Mouse (Mus musculus) spleen, adult 2 months (tissue): ENCODE measurements around the gene Atf6b. TPM values are rescaled to one million over a fixed set of nuclear protein-coding genes. Genes with fewer than 3 reads are reported as not detected.

Experiments
- DNase-seq, 2 experiments: peaks; one replicate each; pipeline versions ENCODE4 v3.0.0 to v3.0.0-alpha.2; 2012 to 2021; ENCODE audit warnings: low spot score in 2 of 2, low read depth in 1 of 2
- H3K27ac ChIP-seq: fragments of 200-500 bp; 2 replicates; pipeline ENCODE4 v1.5.1; 2012; ENCODE audit warnings: low read length, inconsistent platforms; ENCODE audit not compliant: insufficient read depth
- H3K27me3 ChIP-seq: fragments of 200-500 bp; 2 replicates; pipeline ENCODE4 v1.6.1; 2012; ENCODE audit warnings: mild to moderate bottlenecking, moderate library complexity, low read length, inconsistent platforms; ENCODE audit not compliant: control insufficient read depth, insufficient read depth
- H3K36me3 ChIP-seq: fragments of 200-500 bp; 2 replicates; pipeline ENCODE4 v1.6.1; 2012; ENCODE audit warnings: mild to moderate bottlenecking, low read length, inconsistent platforms; ENCODE audit not compliant: control insufficient read depth, insufficient read depth
- H3K4me1 ChIP-seq: fragments of 200-500 bp; 2 replicates; pipeline ENCODE4 v1.6.1; 2011; ENCODE audit warnings: inconsistent platforms; ENCODE audit not compliant: control insufficient read depth, insufficient read depth, insufficient read length
- H3K4me3 ChIP-seq: fragments of 200-500 bp; 2 replicates; pipeline ENCODE4 v1.5.1; 2011; ENCODE audit warnings: mild to moderate bottlenecking, inconsistent platforms; ENCODE audit not compliant: insufficient read depth, insufficient read length; ENCODE audit errors: extremely low read depth
- CTCF ChIP-seq: fragments of 200-500 bp; IDR thresholded peaks from 2 replicates; pipeline ENCODE4 v1.5.1; 2011; ENCODE audit warnings: mild to moderate bottlenecking, inconsistent platforms; ENCODE audit not compliant: insufficient read depth, insufficient read length, insufficient replicate concordance; ENCODE audit errors: extremely low read depth
- POLR2A ChIP-seq: fragments of 200-500 bp; IDR thresholded peaks from 2 replicates; pipeline ENCODE4 v1.6.1; 2011; ENCODE audit warnings: low read depth, low read length, inconsistent platforms
- WGBS: fragments of 180-500 bp; shearing (Covaris S2); methylation state at CpG from one replicate; pipeline ENCODE4 v1.1.7; 2018; 5-methylcytosine and 5-hydroxymethylcytosine counted together
- polyA plus RNA-seq: library from polyadenylated mRNA; depleted of rRNA; stranded (reverse); fragments of >200 nt; gene quantifications from 2 replicates; pipeline ENCODE4 v1.2.3, GENCODE M21; 2012

Gene Atf6b
- polyA plus RNA-seq, 1 experiment, result 76.4 TPM

- Histone ChIP-seq H3K4me3 (peak overlapping the region; percentile 60), H3K27me3 (peaks cover 9% of the 10 kb centered on the region; the same call in 1 of the 2 replicates), H3K27ac (peak overlapping the region; percentile 6; the same call in 1 of the 2 replicates), H3K4me1 (peaks cover 16% of the 10 kb centered on the region), H3K36me3 (peaks cover 3% of the 10 kb centered on the region; the same call in 1 of the 2 replicates)
- no peak for TF ChIP-seq POLR2A
- peak; percentile 6; the same call in 1 of the 2 replicates for TF ChIP-seq CTCF
- DNase-seq, result no peak
- under 1% methylated on average over 15 of the region's 18 CpGs for WGBS
Observed at GRCm38 (mm10) chr17:34626773-34627092, 20.2 kb upstream of the Atf6b start.

- WGBS, result under 1% methylated on average over 43 of the region's 45 CpGs
- peaks cover 19% of the 10 kb centered on the region for H3K4me1 ChIP-seq
- DNase-seq, result peak in 1 of 2 experiments; percentile 61
- peak overlapping the region; percentile 60 for H3K4me3 ChIP-seq
- no peak for TF ChIP-seq CTCF
- TF ChIP-seq POLR2A, result no peak
- peaks cover 10% of the 10 kb centered on the region; the same call in 1 of the 2 replicates for H3K27me3 ChIP-seq
- H3K27ac ChIP-seq, result peak overlapping the region; percentile 58
- peaks cover 3% of the 10 kb centered on the region; the same call in 1 of the 2 replicates for H3K36me3 ChIP-seq
Observed at GRCm38 (mm10) chr17:34627093-34627942, 19.6 kb upstream of the Atf6b start.

GRCm38 (mm10) chr17:34627943-34628643, 18.9 kb upstream of the Atf6b start, which contains the start of gene Ppt2:
TSS of gene Ppt2 (minus strand) at chr17:34628510.
- Histone ChIP-seq H3K4me1 (peaks cover 19% of the 10 kb centered on the region), H3K27ac (peak within 1 kb of the TSS; percentile 58), H3K36me3 (no peaks in the 10 kb centered on the region), H3K27me3 (peaks cover 12% of the 10 kb centered on the region; the same call in 1 of the 2 replicates), H3K4me3 (peak within 1 kb of the TSS; percentile 60)
- WGBS, result 8% methylated on average over 29 of the region's 29 CpGs
- DNase-seq, result no peak
- TF ChIP-seq POLR2A, result no peak
- TF ChIP-seq CTCF, result no peak

GRCm38 (mm10) chr17:34628644-34628967, 18.3 kb upstream of the Atf6b start:
- Histone ChIP-seq H3K27me3 (peaks cover 12% of the 10 kb centered on the region; the same call in 1 of the 2 replicates), H3K27ac (no peak overlapping the region), H3K4me1 (peaks cover 19% of the 10 kb centered on the region), H3K36me3 (no peaks in the 10 kb centered on the region), H3K4me3 (no peak overlapping the region)
- WGBS, result 57% methylated on average over 5 of the region's 5 CpGs
- no peak for TF ChIP-seq POLR2A
- TF ChIP-seq CTCF, result no peak
- DNase-seq, result no peak

- H3K36me3 ChIP-seq, result no peaks in the 10 kb centered on the region
- H3K27ac ChIP-seq, result peak within 1 kb of the TSS; percentile 23
- no peak for DNase-seq
Observed at GRCm38 (mm10) chr17:34629221-34629751, 17.7 kb upstream of the Atf6b start, which contains the start of gene Prrt1. TSS of gene Prrt1 (plus strand) at chr17:34629533.

GRCm38 (mm10) chr17:34629796-34630603, 16.9 kb upstream of the Atf6b start:
- WGBS, result 14% methylated on average over 12 of the region's 12 CpGs
- Histone ChIP-seq H3K27ac (peak overlapping the region; percentile 23; the same call in 1 of the 2 replicates), H3K4me3 (peak overlapping the region; percentile 23; the same call in 1 of the 2 replicates), H3K36me3 (no peaks in the 10 kb centered on the region), H3K4me1 (peaks cover 19% of the 10 kb centered on the region), H3K27me3 (peaks cover 12% of the 10 kb centered on the region; the same call in 1 of the 2 replicates)
- TF ChIP-seq CTCF, result no peak
- no peak for TF ChIP-seq POLR2A
- DNase-seq, result no peak

More at GRCm38 (mm10) chr17:34629221-34629751, 17.7 kb upstream of the Atf6b start, which contains the start of gene Prrt1:
- WGBS, result 22% methylated on average over 16 of the region's 16 CpGs
- H3K27me3 ChIP-seq, result peaks cover 12% of the 10 kb centered on the region; the same call in 1 of the 2 replicates
- TF ChIP-seq CTCF (no peak), POLR2A (no peak)
- H3K4me3 ChIP-seq, result peak within 1 kb of the TSS; percentile 23; the same call in 1 of the 2 replicates
- H3K4me1 ChIP-seq, result peaks cover 19% of the 10 kb centered on the region
